ENCODE assay signal across 9 mouse cellular contexts in genomic region chr6:126955734-126956133, GRCm38 (mm10). TPM values are rescaled to one million over a fixed set of nuclear protein-coding genes. Genes with fewer than 3 reads are reported as not detected.
DNase-seq lines count a peak whose midpoint lies in the region; ATAC-seq and TF ChIP-seq lines count a peak whose summit lies in the region.
"Had no signal": no experiment of that assay in that cellular context is flagged by ENCODE, and none has a peak within 500 bp of the region (broad histone marks: within the 10 kb centered on the region; RNA-seq: fewer than 3 reads in every experiment).

No protein-coding gene starts in this region.

- peak; percentile 68 for DNase-seq in CD4-positive helper T cell, adult 2 months (ENCODE audit: low read depth, low spot score)
- DNase-seq in NIH3T3 (ENCODE audit: low read depth): peak; percentile 94
- peak; percentile 57 for DNase-seq in cerebellum, adult 9-10 months
- DNase-seq in gastrocnemius, postnatal 14 days: peak; percentile 78
- peak; percentile 66 to 78 for DNase-seq in layer of hippocampus, adult 2 months (ENCODE audit: low spot score in 2 of 2)
- peak; percentile 84 for DNase-seq in lung, postnatal 36 days
- peak; percentile 65 for DNase-seq in skeletal muscle tissue, adult 2 months (ENCODE audit: low read depth, low spot score)

- H3K27ac ChIP-seq in layer of hippocampus, adult 2 months: no peak overlapping the region
- H3K27ac ChIP-seq: limb, embryonic 12.5 days had no signal

- intact Hi-C loops in gastrocnemius, postnatal 14 days (cut with DNase I; ENCODE audit: low total_unique reads): loop anchor here (5.0 kb wide), 1 partner anchor 127 kb away; no protein-coding TSS in a partner anchor

- H3K4me3 ChIP-seq in layer of hippocampus, adult 2 months: no peak overlapping the region
- H3K4me3 ChIP-seq: limb, embryonic 12.5 days had no signal

- no peak for ATAC-seq in activated CD4-positive, CD25-positive, alpha-beta regulatory T cell, adult 4 months

- peak; percentile 95 for TF ChIP-seq CTCF in layer of hippocampus, adult 2 months (conservative IDR thresholded peaks at IDR 0.05)

RNA-seq across cellular contexts. Expression of gene D6Wsu163e, which starts 16.0 kb away (rescaled TPM):
- 1 to 10 TPM; 8.6 to 9.3 TPM for total RNA-seq in gastrocnemius, postnatal 14 days (2021)
- total RNA-seq in layer of hippocampus, adult 2 months (2021): 10 to 100 TPM; 45.8 to 46.5 TPM
- 10 to 100 TPM in 1 of 2 experiments, 1 to 10 TPM in 1; 9.8 to 11.2 TPM for polyA plus RNA-seq in activated CD4-positive, CD25-positive, alpha-beta regulatory T cell, adult 4 months (2017; shearing (Covaris generic))

RNA-seq across cellular contexts. Expression of gene Rad51ap1, which starts 16.3 kb away (rescaled TPM):
- 1 to 10 TPM; 3.0 to 3.6 TPM for total RNA-seq in gastrocnemius, postnatal 14 days (2021)
- 1 to 10 TPM; 1.7 to 3.1 TPM for total RNA-seq in layer of hippocampus, adult 2 months (2021)
- polyA plus RNA-seq in activated CD4-positive, CD25-positive, alpha-beta regulatory T cell, adult 4 months (2017; shearing (Covaris generic)): 10 to 100 TPM; 10.9 to 19.8 TPM

RNA-seq across cellular contexts. Expression of gene Dyrk4, which starts 34.1 kb away (rescaled TPM):
- total RNA-seq in gastrocnemius, postnatal 14 days (2021): not detected
- under 1 TPM; 0.15 to 0.29 TPM for total RNA-seq in layer of hippocampus, adult 2 months (2021)
- polyA plus RNA-seq in activated CD4-positive, CD25-positive, alpha-beta regulatory T cell, adult 4 months (2017; shearing (Covaris generic)): under 1 TPM in 1 of 2 experiments, not detected in 1; 0.23 TPM
- polyA plus RNA-seq: limb, embryonic 12.5 days had no signal

RNA-seq across cellular contexts. Expression of gene Fgf6, which starts 59.7 kb away (rescaled TPM):
- total RNA-seq in gastrocnemius, postnatal 14 days (2021): 1 to 10 TPM; 4.5 to 5.6 TPM
- total RNA-seq in layer of hippocampus, adult 2 months (2021): not detected
- not detected for polyA plus RNA-seq in activated CD4-positive, CD25-positive, alpha-beta regulatory T cell, adult 4 months (2017; shearing (Covaris generic))

Comparison
In these comparisons a context has a peak if more than half of its experiments do, and no peak if none do; other contexts are left out.
1. RNA of gene D6Wsu163e, which starts 16.0 kb away (total RNA-seq): 45.8 to 46.5 TPM in layer of hippocampus, adult 2 months; 8.6 to 9.3 TPM in gastrocnemius, postnatal 14 days; every median in the first group is over 4 times any median in the second.
2. Peak in every context shown above with its lines, with median percentiles within 50 percentile points of each other: DNase-seq.